Mouse (Mus musculus) lung, adult 2 months (tissue): ENCODE measurements around the gene Cbll1. TPM values are rescaled to one million over a fixed set of nuclear protein-coding genes. Genes with fewer than 3 reads are reported as not detected.
"Not testable (repeated sequence)": the region's sequence is repeated elsewhere in the genome, so short reads cannot be mapped to it uniquely, and the experiment has no call there.

Experiments used
- DNase-seq: peaks from one replicate; pipeline ENCODE4 v3.0.0; 2022
- H3K4me1 ChIP-seq: fragments of 200-500 bp; 2 replicates; pipeline ENCODE4 v1.6.1; 2011; ENCODE audit warnings: low read length; ENCODE audit not compliant: control insufficient read depth, insufficient read depth
- H3K4me3 ChIP-seq: fragments of 200-500 bp; replicated peaks from 2 replicates; pipeline ENCODE3; 2011; ENCODE audit warnings: low read depth, mild to moderate bottlenecking, control low read depth, low read length; ENCODE audit errors: extremely low read depth
- CTCF ChIP-seq: fragments of 200-500 bp; IDR thresholded peaks from 2 replicates; pipeline ENCODE4 v1.5.1; 2011; ENCODE audit warnings: mild to moderate bottlenecking, low read length, control low read depth; ENCODE audit not compliant: insufficient read depth
- POLR2A ChIP-seq: fragments of 200-500 bp; IDR thresholded peaks from 2 replicates; pipeline ENCODE4 v1.6.1; 2011; ENCODE audit warnings: low read depth, mild to moderate bottlenecking, control low read depth, low read length, borderline replicate concordance; ENCODE audit errors: extremely low read depth
- WGBS: fragments of 180-500 bp; shearing (Covaris S2); methylation state at CpG from one replicate; pipeline ENCODE4 v1.1.7; 2018; 5-methylcytosine and 5-hydroxymethylcytosine counted together
- polyA plus RNA-seq: library from polyadenylated mRNA; depleted of rRNA; stranded (reverse); fragments of >200 nt; gene quantifications from 2 replicates; pipeline ENCODE4 v1.2.3, GENCODE M21; 2012

Gene Cbll1
- polyA plus RNA-seq, 1 experiment = 6.0 TPM

GRCm38 (mm10) chr12:31501266-31501665 is 1.9 kb upstream of the Cbll1 start:
- WGBS = 17% methylated on average over 4 of the region's 4 CpGs
- H3K4me3 ChIP-seq = no peak overlapping the region
- no peak for TF ChIP-seq CTCF
- TF ChIP-seq POLR2A = no peak
- peaks cover 3% of the 10 kb centered on the region for H3K4me1 ChIP-seq
- DNase-seq = no peak

- Histone ChIP-seq H3K4me3 (peak overlapping the region; percentile 87), H3K4me1 (peaks cover 3% of the 10 kb centered on the region)
- 9% methylated on average over 12 of the region's 12 CpGs for WGBS
- TF ChIP-seq POLR2A = no peak
- no peak for TF ChIP-seq CTCF
- no peak for DNase-seq
Measured at GRCm38 (mm10) chr12:31500196-31500595, 780 bp upstream of the Cbll1 start.

- no peak for DNase-seq
- TF ChIP-seq CTCF (no peak), POLR2A (no peak)
- Histone ChIP-seq H3K4me3 (peak overlapping the region; percentile 87), H3K4me1 (peaks cover 3% of the 10 kb centered on the region)
- WGBS = under 1% methylated on average over 25 of the region's 25 CpGs
Measured at GRCm38 (mm10) chr12:31498936-31499313, 491 bp downstream of the Cbll1 start.

GRCm38 (mm10) chr12:31486431-31486830 is 13.0 kb downstream of the Cbll1 start:
- Histone ChIP-seq H3K4me1 (no peaks in the 10 kb centered on the region), H3K4me3 (no peak overlapping the region)
- no peak for DNase-seq
- WGBS = 48% methylated on average over 6 of the region's 6 CpGs
- TF ChIP-seq CTCF = no peak
- no peak for TF ChIP-seq POLR2A

- 92% methylated on average over 4 of the region's 6 CpGs for WGBS
- not testable (repeated sequence) for H3K4me1 ChIP-seq, DNase-seq, H3K4me3 ChIP-seq
Measured at GRCm38 (mm10) chr12:31478182-31478581, 21.2 kb downstream of the Cbll1 start.

- DNase-seq = no peak
- no peak overlapping the region for H3K4me3 ChIP-seq
- H3K4me1 ChIP-seq = no peaks in the 10 kb centered on the region
- TF ChIP-seq CTCF (no peak), POLR2A (no peak)
- 76% methylated on average over 4 of the region's 4 CpGs for WGBS
Measured at GRCm38 (mm10) chr12:31462615-31463014, 36.8 kb downstream of the Cbll1 start.

- no peaks in the 10 kb centered on the region for H3K4me1 ChIP-seq
- 90% methylated on average over 9 of the region's 9 CpGs for WGBS
- TF ChIP-seq POLR2A (no peak), CTCF (no peak)
- no peak overlapping the region for H3K4me3 ChIP-seq
- DNase-seq = no peak
Measured at GRCm38 (mm10) chr12:31461371-31461770, 38.0 kb downstream of the Cbll1 start.

GRCm38 (mm10) chr12:31460270-31460669 is 39.1 kb downstream of the Cbll1 start:
- TF ChIP-seq CTCF = peak; percentile 60
- not testable (repeated sequence) for H3K4me3 ChIP-seq, H3K4me1 ChIP-seq, DNase-seq
- WGBS = 36% methylated on average over 3 of the region's 3 CpGs

GRCm38 (mm10) chr12:31458474-31458873 is 40.9 kb downstream of the Cbll1 start:
- H3K4me1 ChIP-seq = no peaks in the 10 kb centered on the region
- WGBS = 49% methylated on average over 4 of the region's 4 CpGs
- DNase-seq = no peak
- TF ChIP-seq CTCF (no peak), POLR2A (no peak)
- no peak overlapping the region for H3K4me3 ChIP-seq

GRCm38 (mm10) chr12:31456271-31456670 is 43.1 kb downstream of the Cbll1 start:
- H3K4me3 ChIP-seq = no peak overlapping the region
- 85% methylated on average over 9 of the region's 9 CpGs for WGBS
- no peak for DNase-seq
- no peak for TF ChIP-seq POLR2A
- H3K4me1 ChIP-seq = no peaks in the 10 kb centered on the region

- Histone ChIP-seq H3K4me1 (no peaks in the 10 kb centered on the region), H3K4me3 (no peak overlapping the region)
- TF ChIP-seq CTCF (no peak), POLR2A (no peak)
- DNase-seq = no peak
- WGBS = 74% methylated on average over 3 of the region's 3 CpGs
Measured at GRCm38 (mm10) chr12:31449341-31449740, 50.1 kb downstream of the Cbll1 start.
